Mouse (Mus musculus) neural tube, embryonic 10.5 days (tissue): ENCODE measurements around the gene Mme.

Experiments used
- DNase-seq: peaks from one replicate; pipeline ENCODE4 v3.0.0-alpha.2; 2017; ENCODE audit warnings: low spot score; ENCODE audit errors: extremely low spot score

Mme gene

GRCm38 (mm10) chr3:63241099-63241587 lies at the start of gene Mme:
Mme (plus strand) TSS chr3:63241537.
- DNase-seq = no peak

- no peak for DNase-seq
Measured at GRCm38 (mm10) chr3:63196565-63196964, 44.8 kb upstream of the Mme start.

GRCm38 (mm10) chr3:63198026-63198425 lies 43.3 kb upstream of the Mme start:
- no peak for DNase-seq

GRCm38 (mm10) chr3:63221867-63222591 lies 19.3 kb upstream of the Mme start:
- no peak for DNase-seq

GRCm38 (mm10) chr3:63223676-63224075 lies 17.7 kb upstream of the Mme start:
- no peak for DNase-seq

GRCm38 (mm10) chr3:63235957-63236356 lies 5.4 kb upstream of the Mme start:
- no peak for DNase-seq

GRCm38 (mm10) chr3:63243721-63244120 lies 2.4 kb downstream of the Mme start:
- DNase-seq = no peak

- no peak for DNase-seq
Measured at GRCm38 (mm10) chr3:63272091-63272490, 30.8 kb downstream of the Mme start.

GRCm38 (mm10) chr3:63294316-63294715 lies 53.0 kb downstream of the Mme start:
- DNase-seq = no peak

- no peak for DNase-seq
Measured at GRCm38 (mm10) chr3:63294791-63295190, 53.5 kb downstream of the Mme start.

- DNase-seq = no peak
Measured at GRCm38 (mm10) chr3:63295237-63295636, 53.9 kb downstream of the Mme start.

- DNase-seq = peak; percentile 80
Measured at GRCm38 (mm10) chr3:63295657-63296231, 54.4 kb downstream of the Mme start.

- no peak for DNase-seq
Measured at GRCm38 (mm10) chr3:63296411-63296810, 55.1 kb downstream of the Mme start.

GRCm38 (mm10) chr3:63297787-63298186 lies 56.5 kb downstream of the Mme start:
- DNase-seq = peak; percentile 29

- DNase-seq = no peak
Measured at GRCm38 (mm10) chr3:63315211-63315760, 73.9 kb downstream of the Mme start.

- no peak for DNase-seq
Measured at GRCm38 (mm10) chr3:63317496-63317895, 76.2 kb downstream of the Mme start.

GRCm38 (mm10) chr3:63325615-63326014 lies 84.3 kb downstream of the Mme start:
- no peak for DNase-seq

GRCm38 (mm10) chr3:63340110-63340509 lies 98.8 kb downstream of the Mme start:
- DNase-seq = no peak

GRCm38 (mm10) chr3:63340546-63340945 lies 99.2 kb downstream of the Mme start:
- DNase-seq = no peak

GRCm38 (mm10) chr3:63341481-63341880 lies 100.1 kb downstream of the Mme start:
- no peak for DNase-seq

- DNase-seq = no peak
Measured at GRCm38 (mm10) chr3:63344998-63345397, 103.7 kb downstream of the Mme start.

- DNase-seq = no peak
Measured at GRCm38 (mm10) chr3:63348893-63349426, 107.6 kb downstream of the Mme start.
